Mouse (Mus musculus) ovary, postnatal 10 days (tissue): ENCODE data around the gene Ccdc102a.

ENCODE experiments used
- DNase-seq: peaks from one replicate; pipeline ENCODE4 v3.0.0; 2022; ENCODE audit warnings: low spot score

Ccdc102a gene

GRCm38 (mm10) chr8:94917851-94918495 is at the start of gene Ccdc102a:
Ccdc102a (minus strand) TSS chr8:94918098.
- peak; percentile 49 for DNase-seq

DNA sequence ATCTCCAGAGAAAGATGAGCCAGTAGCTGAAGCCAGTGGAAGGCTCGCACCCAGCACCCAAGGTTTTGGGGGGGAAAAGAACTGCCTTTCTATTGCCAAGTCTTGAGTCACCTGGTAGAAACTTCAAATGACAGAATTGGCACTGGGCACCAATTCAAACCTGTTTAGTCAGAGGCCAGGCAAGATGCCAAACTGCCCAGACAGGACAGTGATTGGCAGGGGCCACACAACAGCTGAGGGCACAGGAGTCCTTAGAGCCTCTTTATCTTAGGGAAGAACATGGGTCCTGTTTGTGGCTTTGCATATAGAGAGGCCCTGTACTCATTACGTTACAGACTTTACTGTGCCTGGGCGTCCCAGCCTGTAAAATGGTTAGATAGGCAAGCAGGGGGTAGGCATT is 49.7 kb upstream of the Ccdc102a start:
- no peak for DNase-seq

GRCm38 (mm10) chr8:94967071-94967470 is 49.2 kb upstream of the Ccdc102a start:
- DNase-seq = no peak

GRCm38 (mm10) chr8:94966578-94966977 is 48.7 kb upstream of the Ccdc102a start:
- no peak for DNase-seq

DNA sequence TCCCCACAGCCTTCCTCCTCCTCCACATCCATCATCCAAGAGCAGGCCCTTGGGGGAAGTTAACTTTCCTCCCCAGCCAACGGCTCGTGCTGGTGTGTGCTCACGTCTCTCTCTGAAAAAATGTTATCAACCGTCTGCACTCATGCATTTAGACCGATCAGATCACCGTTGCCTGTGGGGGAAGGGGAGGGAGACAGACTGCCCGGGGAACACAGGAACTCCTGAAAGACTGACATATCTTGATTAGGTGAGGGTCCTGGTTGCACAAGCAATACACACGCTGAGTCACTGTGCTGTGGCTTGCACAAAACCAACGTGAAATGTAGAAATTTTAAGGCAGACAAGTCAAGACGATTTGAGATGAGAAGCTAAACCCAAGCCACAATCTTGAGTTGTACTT is 46.9 kb upstream of the Ccdc102a start:
- DNase-seq = no peak

GRCm38 (mm10) chr8:94962201-94962600 is 44.3 kb upstream of the Ccdc102a start:
- no peak for DNase-seq

DNA sequence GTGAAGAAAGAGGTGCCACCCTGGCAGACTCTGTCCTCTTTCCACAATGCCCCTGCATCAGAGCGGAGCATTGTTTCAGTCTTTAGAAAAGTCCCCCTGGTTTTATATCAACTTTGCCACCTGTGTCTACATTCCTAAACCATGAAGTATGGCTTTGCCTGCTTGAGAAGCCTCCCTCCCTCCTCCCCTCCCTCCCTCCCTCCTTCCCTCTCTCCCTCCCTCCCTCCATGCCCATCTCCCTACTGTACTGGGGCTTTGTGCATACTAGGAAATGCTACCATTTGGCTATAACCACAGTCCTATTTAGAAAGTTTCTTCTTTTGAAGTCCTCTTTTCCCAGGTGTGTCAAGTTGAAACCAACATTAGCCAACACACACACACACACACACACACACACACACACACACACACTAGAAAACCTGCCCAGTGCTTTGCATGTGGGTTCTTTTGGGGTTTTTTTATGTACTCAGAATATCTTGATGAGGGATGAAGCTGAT is 38.2 kb upstream of the Ccdc102a start:
- no peak for DNase-seq

GRCm38 (mm10) chr8:94954921-94955758 is 37.2 kb upstream of the Ccdc102a start:
- DNase-seq = no peak

GRCm38 (mm10) chr8:94954368-94954737 is 36.5 kb upstream of the Ccdc102a start:
- DNase-seq = no peak

- DNase-seq = no peak
These were observed 35.9 kb upstream of the Ccdc102a start for GRCm38 (mm10) chr8:94953624-94954367.

- DNase-seq = no peak
These were observed 34.2 kb upstream of the Ccdc102a start for GRCm38 (mm10) chr8:94952086-94952485.

DNA sequence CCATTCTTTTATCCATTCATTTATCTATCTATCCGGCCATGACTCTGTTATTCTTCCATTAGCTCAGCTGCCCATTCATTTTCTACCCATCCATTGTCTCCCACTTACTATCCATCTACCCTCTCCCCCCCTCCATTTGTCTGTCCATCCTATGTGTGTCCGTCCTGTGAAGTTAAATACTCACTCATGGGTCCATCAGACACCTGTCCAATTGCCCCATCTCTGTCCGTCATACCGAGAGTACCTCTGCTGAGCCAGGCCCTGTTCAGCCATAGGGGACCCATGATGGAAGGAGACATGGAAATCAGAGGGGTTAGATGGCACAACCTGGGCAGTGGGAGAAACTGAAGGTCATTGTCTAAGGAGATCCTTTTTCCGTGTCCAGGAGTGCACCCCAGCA is 32.6 kb upstream of the Ccdc102a start:
- no peak for DNase-seq

DNA sequence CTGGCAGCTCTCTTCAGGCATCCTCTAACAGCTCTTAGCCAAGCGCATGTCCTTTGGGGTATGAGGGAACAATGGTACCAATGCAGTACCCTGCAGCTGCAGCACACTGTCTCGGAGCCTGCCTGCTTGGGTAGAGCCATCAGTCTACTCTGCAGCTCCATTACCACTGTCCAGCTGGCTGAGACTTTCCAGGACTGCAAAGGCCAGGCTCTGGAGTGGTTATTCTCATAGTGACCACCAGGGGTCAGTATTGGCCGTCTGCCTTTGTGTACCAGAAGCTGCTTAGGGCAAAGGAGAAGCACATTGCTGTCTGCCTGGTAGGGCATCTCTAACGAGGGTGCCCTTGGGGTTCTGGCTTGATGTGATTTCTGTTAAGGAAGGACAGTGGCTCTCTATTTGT is 32.1 kb upstream of the Ccdc102a start:
- DNase-seq = peak; percentile 48

DNA sequence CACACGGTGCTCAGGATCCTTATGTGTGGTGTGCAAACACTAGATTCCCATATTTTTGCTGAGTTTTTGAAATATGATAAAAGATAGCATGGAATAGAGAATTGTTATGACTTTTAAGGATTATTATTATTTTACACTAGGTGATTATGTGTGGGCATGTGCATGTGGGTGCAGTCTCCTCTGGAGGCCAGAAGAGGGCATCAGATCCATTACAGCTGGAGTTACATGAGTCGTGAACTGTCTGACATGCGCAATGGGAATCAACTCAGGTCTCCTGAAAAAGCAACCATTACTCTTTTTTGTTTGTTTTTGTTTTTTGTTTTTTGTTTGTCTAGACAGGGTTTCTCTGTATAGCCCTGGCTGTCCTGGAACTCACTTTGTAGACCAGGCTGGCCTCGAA is 31.1 kb upstream of the Ccdc102a start:
- DNase-seq = no peak

DNA sequence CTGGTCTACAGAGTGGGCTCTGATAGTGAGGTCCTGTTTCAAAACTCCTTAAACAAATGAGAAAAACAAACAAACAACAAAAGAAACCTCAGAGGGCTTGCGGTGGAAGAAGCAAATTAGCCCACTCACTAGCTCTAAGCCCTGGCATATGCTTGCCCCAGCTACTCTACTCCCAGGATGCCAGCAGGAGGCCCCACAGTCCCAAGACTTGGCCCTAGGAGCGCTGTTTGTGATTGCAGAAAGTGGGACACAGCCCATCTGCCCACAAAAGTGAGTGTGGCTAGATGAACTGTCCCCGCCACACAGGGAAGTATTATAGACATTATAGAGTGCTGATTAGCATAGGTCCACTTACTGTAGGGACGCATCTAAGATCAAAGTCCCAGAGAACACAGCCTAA is 30.5 kb upstream of the Ccdc102a start:
- no peak for DNase-seq

DNA sequence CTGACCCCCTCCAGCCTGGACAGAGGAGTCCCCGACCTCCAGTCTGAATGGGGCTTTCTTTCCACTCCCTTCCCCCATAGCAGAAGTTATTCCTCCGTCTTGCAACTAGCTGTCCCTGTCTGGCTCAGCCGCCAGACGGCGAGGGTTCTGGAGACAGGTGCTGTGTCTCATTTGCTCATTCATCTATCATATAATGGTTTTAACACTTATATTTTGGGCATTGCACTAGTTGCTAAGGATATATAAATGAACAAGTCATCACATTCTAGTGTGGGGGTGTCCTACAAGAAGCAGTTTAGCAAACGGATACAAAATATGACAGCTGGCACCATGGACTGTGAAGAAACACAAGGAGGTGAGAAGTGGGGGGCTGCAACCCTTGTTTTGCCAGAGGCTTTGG is 27.3 kb upstream of the Ccdc102a start:
- no peak for DNase-seq

DNA sequence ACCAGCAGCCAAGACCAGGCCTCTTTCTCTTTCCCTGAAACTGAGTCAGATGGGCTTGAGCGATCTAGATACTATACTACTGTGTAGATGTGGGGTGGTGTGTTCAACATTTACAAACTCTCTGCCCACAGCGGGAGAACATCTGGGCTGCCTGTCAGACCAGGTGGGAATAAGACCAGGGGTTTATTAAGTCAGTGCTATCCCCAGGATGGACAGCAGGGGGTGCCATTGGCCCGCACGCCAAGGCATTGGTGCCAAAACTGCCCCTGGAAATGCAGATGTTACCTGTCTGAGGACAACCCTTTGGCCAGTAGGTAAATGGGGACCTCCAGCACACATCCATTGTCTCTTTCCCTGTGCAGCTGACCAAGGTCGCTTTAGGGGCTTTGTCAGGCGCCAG is 24.7 kb upstream of the Ccdc102a start:
- no peak for DNase-seq

DNA sequence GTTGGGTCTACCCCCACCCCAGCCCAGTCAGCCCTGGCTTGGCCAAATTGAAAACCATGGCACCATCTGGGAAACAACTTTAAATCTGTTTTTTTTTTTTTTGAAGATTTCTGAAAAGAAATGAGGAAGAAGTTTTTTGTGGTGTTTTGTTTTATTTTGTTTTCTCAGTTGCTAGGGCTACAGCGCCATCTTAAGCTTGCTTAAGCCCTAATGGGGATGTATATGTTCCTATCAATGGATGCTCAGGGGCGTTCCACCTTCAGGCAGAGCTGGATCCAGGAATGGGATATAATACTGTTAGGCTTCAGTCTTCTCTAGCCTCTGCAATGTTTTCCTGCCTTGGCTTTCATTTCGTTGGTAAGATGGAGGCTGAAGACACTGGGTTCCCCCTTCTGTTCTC is 17.3 kb upstream of the Ccdc102a start:
- DNase-seq = no peak

- DNase-seq = no peak
These were observed 16.0 kb upstream of the Ccdc102a start for GRCm38 (mm10) chr8:94933918-94934317.

DNA sequence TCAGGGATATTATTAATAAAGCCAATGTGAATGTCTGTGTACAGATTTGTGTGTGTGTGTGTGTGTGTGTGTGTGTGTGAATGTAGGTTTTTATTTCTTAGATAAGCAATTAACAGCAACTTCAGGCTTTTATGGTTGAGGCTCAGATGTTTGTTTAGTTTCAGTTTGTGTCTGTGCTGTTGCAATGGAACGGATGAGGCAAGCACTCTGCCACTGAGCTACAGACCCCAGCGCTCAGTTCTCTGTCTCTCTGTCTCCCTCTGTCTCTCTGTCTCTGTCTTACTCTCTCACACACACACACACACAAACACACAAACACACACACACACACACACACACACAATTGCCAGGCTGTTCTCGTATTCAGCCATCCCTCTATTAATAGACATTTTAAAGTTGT is 10.3 kb upstream of the Ccdc102a start:
- DNase-seq = no peak

DNA sequence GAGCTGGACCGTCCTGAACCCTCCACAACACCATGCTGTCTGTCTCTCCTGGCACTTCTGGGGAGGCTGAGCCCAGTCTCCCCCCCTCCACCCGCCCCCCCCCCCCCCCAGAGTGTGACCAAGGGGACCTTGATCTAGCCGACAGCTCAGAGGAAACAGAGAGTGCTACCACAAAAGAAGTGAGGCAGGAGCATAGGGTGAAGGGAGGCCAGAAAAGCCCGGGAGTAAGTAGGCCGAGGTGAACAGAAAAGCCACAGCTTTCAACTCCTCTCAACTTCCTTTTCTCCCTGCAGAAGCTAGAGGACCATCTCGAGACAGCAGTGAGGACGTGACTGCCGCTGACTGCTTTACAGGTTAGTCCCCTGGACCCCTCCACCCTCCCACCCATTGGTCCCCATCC is 5.5 kb upstream of the Ccdc102a start, which contains the start of gene Adgrg5:
Adgrg5 (plus strand) TSS at position 290 of the 400 bp plus-strand sequence.
- no peak for DNase-seq

GRCm38 (mm10) chr8:94922602-94923001 is 4.7 kb upstream of the Ccdc102a start:
- DNase-seq = no peak

DNA sequence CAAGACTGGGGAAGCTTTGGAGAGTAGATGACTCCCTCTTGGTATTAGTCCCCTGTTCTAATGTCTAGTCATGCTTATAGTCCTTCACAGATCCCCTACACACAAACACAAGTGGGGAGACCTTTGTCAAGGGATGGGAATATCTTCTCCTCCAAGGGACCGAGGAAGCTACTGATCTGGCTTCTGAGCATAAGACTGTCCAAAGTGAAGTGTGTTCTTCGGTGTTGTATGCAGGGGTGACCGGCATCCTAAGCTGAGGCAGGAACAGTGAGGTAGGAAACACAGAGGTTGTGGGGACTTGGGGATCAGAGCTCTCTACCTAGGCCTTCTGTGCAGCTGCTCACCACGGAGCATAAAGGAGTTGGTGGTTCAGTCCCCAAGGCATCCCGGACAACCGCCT is 4.3 kb upstream of the Ccdc102a start:
- DNase-seq = no peak
